Mouse (Mus musculus): ENCODE results near the gene Zbtb38.

The Zbtb38 gene

DNA sequence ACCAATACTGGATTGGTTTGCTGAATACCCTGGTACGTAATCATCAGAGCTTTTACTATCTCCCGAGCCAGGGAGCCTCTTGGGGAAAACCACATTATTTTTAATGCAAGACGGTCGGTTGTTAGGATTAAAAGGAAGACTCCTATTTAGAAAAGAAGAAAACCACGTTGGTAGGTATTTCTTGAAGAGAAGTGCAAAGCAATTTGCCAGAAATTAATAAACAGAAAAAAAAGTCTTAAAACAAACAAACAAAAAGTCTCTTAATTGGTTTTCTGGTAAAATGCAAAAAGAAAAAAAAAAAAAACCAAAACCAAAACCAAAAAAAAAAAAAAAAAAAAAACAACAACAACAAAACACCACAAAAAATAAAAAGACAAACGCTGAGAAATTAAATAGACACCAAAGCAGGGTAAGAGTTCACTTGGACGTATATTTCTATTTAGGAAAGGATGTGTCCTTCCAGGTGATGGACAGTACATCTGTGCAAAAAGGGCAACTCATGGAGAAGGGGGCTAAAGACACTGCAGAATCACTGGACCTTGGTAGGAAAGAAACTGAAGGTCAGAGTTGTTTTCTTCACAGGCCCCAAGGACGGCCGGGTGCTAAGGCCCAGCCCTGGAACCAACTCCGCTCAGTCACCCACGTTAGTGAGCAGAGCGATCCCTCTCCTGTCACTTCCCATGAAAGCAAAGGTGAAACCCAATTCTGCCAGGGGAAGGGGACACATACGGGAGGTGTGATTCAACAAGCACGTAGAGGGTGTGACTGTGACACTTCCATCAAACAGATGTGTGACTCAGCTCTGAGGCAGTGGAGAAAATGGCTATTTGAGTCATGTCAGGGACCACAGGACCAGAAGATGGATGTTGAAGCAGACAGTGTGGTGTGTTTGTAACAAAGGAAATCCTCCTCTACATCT, 38.9 kb downstream of the Zbtb38 start:
- DNase-seq (ENCODE audit: low spot score in 2 of 2), result no peak

DNA sequence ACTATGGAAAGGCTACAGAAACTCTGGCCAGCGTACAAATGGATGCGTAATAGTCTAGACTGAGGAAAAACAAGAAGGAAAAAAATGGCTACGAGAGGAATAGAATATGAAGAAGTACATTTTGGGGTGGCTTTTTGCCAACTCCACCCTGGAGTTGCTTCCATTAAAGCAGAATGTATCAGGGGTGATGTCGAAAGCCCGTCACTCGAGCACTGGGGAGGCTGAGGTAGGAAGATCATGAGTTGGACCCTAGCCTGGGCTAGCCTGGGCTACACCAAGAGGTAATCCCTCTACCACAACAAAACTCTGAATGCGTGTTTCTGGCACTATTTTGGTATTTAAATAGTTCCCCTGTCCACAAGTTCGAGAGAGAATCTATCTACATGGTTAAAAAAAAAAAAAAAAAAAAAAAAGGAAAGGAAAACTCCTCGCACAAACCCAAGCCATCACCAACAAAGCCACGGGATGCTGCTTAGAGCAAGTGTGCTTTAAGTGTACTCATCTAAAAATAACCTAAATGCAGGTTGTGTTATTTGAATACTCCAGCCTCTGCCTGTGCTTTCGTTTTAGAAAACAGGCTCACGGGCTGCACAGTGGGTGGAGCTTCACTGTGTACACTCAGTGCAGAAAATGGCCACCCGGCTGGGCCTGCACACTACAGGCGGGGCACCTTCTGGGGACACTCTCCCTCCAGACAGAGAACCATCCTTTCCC, 39.7 kb downstream of the Zbtb38 start:
- DNase-seq (ENCODE audit: low spot score in 2 of 2), result peak; percentile 69 to 78

DNA sequence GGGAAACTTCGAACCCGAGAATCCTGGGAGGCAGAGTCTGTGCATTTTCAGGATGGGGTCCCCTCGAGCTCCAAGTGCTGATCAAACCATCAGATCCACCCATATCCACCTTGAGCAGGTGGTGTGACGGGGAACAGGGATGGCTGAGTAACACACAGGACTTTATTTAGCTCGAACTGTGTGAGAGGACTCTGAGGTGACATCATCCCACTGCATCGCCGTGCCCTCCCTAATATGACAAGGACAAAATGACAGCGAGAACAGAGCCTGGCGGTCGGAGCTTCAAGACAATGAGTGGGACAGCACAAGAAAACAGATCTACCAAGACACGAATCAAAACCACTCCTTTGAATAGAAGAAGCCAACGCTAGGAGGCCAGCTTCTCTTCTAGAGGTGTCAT, 40.6 kb downstream of the Zbtb38 start:
- DNase-seq (ENCODE audit: low spot score in 2 of 2), result no peak

DNA sequence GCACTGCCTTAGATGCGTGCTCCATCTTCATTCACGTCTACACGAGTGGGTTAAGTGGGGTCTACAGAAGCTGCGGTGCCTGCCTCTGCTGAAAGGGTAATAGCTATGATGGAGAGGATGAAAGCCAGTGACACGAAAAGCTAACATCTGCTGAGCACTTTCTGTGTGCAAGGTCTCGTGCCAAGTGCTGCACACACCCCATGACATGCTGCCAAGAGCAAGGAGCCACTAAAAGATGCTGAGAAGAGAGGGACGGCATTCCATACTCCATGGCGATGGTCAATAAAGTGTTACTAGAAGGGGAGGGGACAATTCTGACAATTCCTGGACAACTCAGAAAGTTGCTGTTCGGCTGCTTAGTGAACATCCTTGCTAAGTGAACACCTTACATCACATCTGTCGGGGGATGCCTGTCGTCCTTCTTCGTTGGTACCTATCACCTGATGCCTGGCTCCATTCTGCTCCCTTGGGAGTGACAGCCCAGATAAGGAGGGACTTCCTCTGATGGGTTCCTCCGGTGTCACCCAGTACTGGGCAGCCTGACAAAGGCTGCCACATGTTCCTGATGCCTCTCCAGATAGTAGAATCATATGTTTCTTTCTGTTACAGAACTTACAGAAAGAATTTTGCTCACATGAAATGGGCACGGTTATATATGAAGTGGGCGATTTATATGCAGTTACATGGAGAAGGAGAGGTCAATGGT, 42.2 kb downstream of the Zbtb38 start:
- DNase-seq (ENCODE audit: low spot score in 2 of 2), result no peak

DNA sequence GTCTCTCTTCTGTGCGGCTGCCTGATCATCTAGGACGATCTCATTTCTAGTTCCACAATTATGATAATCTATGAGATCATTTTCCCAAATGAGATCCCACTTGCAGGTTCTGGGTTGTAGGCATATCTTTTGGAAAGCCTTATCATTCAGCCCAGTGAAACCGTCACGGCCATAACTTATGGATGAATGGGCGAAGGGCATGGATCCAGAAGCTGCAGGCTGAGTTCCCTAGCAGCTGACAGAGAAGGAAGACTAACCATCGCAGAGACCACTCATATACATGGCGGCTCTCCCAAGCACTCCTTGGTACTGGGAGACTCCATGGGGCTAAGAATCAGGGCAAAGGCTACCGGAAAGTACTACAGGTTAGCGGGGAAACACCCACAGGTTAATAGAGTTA, 43.7 kb downstream of the Zbtb38 start:
- no peak for DNase-seq (ENCODE audit: low spot score in 2 of 2)

DNA sequence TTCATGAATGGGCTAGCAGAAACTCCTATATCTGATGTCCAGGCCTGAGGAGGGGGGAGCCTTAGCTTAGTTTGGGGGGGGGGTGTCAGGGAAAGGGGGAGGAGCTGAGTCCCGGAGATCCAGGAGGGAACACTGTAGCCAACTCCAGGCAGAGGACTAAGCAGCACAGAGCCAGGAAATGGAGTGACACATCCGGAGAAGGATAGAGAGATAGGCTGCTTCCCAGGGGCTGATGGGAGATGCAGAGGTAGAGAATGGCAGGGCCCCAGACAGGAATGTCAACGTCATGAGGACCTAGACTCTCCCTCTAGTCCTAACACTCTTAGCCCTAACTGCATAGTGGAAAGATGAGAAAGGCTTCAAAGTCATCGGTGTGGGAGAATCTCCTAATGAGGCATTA, 44.7 kb downstream of the Zbtb38 start:
- no peak for DNase-seq (ENCODE audit: low spot score in 2 of 2)

DNA sequence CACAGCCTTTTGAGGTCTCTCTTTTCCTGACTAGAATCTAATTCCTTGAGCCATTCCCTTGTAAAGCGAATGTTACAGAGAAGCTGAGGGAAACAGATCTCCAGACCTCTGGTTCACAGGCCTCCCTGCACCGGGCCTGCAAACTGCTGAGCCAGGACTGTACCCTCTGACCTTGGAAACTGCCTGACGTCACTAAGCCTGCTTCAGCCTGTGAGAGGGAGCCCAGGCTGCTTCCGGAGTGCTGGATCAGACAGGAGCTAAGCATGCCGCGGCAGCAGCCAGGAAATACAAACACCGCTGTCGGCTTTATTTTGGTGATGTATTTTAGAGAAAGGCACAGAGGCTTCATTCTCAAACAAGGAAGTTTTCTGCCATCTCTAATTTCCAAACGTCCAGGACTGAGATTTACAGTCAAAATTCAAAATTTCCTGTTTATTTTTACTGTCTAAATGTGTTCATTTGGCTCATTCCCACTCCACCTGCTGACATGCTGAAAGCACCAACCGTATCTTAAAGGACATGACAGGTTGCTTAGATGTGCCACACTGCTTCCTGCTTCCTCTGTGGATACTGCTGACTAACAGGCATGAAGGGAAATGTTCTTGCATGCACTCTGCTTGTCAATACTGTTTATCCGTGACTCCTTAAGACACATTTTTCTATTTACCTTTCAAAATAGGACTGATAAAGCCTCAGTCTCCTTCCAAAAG, 46.9 kb downstream of the Zbtb38 start:
- DNase-seq (ENCODE audit: low spot score in 2 of 2), result peak; percentile 50 to 56

DNA sequence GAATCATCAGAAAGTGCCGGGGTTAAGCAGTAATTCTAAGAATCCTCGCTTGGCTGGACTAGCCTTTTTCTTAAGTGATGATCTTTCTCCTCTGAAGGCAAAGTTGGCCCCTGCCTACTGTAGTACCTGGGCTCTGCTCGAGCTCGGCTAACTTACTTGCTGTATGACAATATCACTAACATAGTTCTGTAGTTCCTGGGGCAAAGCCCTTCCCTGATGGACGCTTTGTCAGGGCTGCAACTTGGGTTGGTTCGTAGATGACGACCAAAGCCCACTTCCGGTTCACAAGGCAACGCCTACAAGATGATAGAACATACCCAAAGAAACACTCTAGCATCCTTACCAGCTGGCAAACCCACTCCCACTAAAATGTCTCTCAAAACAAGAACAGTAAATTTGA, 47.7 kb downstream of the Zbtb38 start:
- no peak for DNase-seq (ENCODE audit: low spot score in 2 of 2)

DNA sequence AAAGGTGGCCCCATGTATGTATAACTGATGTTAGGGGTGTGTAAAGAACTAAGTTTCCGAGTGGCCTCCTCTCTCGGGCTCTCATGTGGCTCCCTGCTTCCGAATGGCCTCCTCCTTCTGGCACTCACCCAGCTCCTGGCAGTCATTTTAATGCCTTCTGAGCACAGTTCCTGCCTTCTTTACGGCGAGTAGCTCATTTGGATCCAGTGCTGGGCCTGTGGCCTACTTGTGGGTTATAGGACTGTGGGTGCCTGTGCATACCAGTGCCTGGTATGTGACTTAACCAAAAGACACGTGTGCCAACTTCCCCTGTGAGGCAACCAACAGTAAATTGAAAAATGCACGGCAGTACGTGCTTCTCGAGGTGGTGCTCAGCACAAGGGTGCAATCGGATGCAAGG, 50.7 kb downstream of the Zbtb38 start:
- DNase-seq (ENCODE audit: low spot score in 2 of 2), result no peak

DNA sequence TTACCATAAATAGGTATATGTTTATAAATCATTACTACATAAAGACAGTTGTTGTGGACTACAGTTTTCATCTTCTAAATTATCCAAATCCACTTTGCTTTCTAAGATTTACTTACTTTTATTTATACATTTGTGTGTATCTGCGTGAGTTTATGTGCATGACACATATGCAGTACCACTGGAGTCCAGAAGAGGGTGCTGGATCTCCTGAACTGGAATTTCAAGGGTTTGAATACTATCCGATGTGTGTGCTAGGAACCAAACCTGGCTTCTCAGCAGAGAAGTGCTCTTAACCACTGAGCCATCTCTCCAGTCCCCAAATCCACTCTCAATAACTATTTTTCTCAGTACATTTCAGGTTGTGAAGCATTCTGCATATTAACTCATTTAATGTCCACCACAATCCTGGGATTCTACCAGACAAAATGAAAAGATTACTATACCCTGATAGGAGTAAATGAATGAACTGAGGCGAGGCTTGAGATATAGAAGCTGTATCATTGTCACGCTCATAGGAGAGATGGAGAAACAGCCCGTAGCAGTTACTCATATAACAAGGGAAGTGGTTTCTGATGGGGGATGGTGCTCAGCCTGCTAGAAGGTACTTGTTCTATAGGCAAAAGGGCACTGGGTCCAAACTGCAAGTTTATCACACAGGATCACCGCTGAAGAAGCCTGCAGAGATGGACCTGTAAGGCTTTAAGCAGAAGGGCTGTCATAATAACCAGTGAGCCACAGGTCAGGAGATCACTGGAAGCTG, 53.2 kb downstream of the Zbtb38 start:
- no peak for DNase-seq (ENCODE audit: low spot score in 2 of 2)

DNA sequence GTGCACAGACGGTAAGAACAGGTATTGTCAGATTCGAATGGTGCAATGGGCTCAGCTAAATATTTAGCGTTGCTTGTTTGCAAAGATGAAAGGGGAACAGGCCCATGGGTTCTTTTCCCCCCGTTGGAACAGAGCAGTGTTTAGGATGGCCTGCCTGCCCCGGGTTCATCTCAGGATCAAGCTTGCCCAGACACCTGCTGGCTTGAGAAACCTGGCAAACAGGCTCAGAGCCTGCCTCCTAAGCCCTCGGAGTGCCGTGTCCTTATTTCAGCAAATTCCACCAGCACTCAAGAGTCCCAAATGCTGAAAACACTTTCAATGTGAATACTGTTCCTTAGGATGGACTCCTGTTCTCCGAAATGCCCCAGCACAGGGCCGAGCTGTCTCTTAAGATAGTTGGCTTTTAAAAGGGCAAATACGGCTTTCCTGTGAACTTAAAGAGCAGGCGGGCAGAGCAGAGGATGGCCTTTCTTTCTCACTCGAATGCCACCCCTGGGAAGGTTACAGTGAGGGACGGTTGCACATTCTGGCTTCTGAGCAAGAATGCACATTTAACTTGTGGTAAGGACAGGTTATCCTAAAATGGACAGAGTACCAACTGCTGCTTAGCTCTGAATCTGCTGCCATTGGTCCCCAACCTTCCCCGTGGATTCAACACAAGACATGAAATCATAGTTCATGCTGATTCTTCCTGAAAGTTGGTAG, 55.7 kb downstream of the Zbtb38 start:
- DNase-seq (ENCODE audit: low spot score in 2 of 2), result no peak

DNA sequence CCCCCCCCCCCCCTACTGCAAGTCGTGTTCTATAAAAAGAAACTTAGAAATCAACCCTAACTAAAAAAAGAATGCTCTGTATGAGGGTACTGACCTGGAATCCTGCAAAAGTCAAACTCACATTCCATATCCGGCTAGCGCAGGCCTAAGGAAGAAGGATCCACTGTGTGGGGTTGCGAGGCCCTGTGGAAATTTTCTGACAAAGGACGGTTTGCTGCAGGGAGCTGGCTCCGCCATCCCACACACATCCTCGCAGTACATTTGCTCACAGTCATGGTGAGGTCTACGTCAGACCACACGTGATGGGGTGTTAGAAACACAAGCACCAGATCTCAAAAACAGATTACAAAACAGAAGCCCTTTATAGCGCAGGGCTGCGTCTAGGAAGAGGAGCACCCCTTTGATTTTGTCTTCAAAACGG, 56.5 kb downstream of the Zbtb38 start:
- DNase-seq (ENCODE audit: low spot score in 2 of 2), result no peak

DNA sequence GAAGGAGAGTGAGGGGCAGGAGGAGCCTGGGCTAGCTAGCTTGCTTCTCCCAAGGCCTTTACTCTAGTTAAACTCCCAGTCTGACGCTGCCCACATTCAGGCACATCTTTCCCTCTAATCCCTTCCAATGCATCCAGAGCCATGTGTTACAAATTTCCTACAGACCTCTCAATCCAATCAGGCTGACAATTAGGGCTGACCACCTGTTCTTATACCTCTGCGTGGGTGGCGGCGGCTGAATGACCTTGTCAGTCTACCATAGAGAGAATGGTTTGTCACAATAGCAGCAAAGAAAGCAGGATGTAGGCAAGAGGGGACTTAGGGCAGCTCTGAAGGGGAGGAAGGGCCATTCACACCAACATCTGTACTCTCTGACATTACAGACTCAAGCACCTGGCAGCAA, 62.2 kb downstream of the Zbtb38 start:
- no peak for DNase-seq (ENCODE audit: low spot score in 2 of 2)

DNA sequence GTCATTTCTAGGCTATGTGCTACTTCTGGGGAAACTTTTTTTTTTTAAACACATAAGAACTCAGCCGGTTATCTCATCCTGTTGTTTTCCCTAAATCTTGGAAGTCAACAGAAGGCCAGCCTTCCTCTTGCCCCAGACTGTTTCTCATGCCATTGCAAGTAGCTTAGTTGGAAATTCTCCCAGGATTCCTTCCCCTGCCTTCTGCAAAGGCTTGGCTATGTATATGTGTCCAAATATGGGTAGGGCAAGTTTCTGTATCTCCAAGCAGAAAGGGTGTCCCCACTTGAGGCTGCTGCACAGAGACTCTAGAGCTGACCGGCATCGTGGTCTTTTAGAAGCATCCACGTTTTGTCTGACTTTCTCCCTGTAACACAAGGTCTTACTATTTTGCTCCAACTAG, 63.6 kb downstream of the Zbtb38 start:
- DNase-seq (ENCODE audit: low spot score in 2 of 2), result no peak

DNA sequence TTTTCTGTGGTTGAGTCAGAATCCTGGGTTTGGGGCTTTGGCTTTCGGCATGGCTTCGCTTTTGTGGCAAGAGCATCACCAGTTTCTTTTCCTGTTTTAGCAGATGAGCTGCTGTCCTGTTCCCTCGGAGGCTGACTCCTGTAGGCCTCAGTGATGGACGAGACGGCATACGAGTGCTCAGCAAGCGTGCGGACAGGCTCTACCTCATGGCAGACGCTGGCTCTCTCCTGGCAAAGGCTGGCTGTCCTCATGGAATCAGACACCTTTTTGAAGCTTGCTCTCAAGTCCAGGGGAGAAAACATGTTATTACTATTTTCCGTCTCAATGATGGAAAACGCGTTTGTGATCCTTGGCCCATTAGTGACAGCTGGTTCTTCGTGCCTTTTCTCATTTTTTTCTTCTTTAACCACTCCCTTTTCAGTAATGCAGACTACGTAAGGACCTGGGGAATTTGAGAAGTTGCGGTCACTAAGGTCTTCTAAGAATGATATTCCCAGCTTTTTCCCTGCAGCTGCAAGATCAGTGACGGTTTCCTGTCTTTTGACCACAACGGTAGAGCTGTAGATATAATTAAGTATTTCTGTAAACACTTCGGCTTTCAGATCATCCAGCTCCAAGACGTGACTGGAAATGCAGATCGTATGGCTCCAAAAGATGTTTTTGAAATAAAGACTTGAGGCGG, 64.3 kb downstream of the Zbtb38 start:
- DNase-seq (ENCODE audit: low spot score in 2 of 2), result no peak

DNA sequence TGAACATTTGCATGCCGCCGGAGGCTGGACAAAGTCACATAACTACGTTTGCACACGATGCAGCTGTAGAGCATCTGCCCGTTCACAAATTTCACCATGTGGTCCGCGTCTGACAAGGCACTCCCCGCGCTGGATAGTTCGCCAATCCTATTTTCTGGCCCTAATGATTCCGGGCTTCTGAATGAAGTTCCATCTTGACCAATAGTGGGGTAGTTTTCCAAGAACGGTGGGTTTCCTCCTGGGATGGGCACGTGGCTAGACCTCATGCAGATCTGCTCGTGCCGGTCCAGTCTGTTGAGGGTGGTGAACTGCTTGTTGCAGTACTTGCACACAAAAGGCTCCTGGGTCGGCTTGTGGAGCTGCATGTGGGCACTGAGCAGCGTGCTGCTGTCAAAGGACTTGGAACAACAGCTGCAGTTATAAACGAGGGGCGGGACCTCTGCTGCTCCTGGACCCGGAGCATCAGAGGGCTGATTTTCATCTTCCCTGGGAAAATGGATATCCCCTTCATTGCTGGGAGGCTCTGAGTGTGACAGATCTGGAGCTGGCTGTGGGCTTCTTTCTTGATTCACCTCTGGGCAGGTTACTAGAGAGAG, 64.9 kb downstream of the Zbtb38 start:
- DNase-seq (ENCODE audit: low spot score in 2 of 2), result no peak

DNA sequence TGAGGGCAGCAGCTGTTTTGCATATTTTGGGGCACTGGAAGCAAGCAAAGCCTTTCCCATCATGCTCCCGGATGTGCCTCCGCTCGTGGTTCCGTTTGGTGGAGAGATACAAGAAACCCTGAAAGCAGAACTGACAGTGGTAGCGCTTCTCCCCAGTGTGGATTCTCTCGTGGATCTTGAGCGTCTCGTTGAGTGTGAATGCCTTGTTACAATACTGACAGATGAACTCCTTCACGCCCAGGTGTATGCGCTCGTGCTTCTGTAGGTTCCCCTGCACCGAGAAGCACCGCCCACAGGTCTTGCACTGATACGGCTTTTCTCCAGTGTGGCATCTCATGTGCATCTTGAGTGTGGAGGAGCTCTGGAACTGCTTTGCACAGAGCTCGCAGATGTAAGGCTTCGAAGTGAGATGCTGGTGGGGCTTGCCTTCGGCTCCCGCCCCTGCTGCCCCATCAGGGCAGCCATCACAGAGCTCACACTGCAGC, 67.0 kb downstream of the Zbtb38 start:
- DNase-seq (ENCODE audit: low spot score in 2 of 2), result no peak

DNA sequence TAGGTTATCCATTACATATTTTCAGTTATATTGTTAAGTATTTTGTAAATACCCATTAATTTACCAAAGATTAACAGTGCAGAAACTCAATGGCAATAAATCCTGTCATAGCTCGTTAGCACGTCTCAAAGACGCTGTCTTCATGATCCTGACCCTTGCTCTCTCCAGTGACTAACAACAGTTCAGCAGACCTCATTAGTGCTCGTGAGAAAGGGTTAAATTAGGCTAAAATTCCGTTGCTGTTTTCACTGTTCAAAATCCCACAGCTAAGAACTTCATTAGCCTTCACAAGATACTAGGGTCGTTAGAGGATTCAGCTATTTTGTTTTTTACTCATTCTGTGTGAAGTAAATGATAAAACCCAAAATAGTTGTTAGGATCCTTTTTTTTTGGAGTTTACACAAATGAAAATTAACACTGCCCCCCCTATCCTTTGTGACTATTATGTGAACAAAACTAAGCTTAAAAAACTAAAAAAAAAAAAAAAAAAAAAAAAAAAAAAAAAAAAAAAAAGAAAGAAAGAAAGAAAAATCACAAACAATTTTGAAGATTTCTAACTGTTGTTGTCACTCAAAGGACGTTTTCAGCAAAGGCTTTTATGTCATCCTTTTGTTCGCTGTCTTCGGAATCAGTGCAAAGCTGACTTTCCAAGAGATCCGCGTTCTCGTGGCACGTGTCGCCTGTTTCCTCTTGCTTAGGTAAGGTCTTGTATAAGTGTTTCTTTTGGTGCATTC, 67.6 kb downstream of the Zbtb38 start:
- DNase-seq (ENCODE audit: low spot score in 2 of 2), result no peak
